Mouse (Mus musculus) urinary bladder, postnatal 0 days (tissue): ENCODE data around the gene Ubald1. TPM values are rescaled to one million over a fixed set of nuclear protein-coding genes. Genes with fewer than 3 reads are reported as not detected.

Source experiments
- polyA plus RNA-seq: library from polyadenylated mRNA; unstranded; fragments of >200 nt; fragmentation: Nextera tagmentation; extraction: Ambion mirVana; gene quantifications from 2 replicates; pipeline ENCODE4 v1.2.1, GENCODE M21; 2015

Gene Ubald1
- polyA plus RNA-seq, result 41.6 and 42.7 TPM in 2 replicates

GRCm38 (mm10) chr16:4880136-4880825, at the start of gene Ubald1:
TSS of gene Ubald1 (minus strand) at chr16:4880315.

GRCm38 (mm10) chr16:4885760-4886689, 5.9 kb upstream of the Ubald1 start, which contains the start of gene Mgrn1:
TSS of gene Mgrn1 (plus strand) at chr16:4886249.

GRCm38 (mm10) chr16:4835191-4835590, 44.9 kb downstream of the Ubald1 start, which contains the start of gene 4930562C15Rik:
TSS of gene 4930562C15Rik (plus strand) at chr16:4835416.

Other genes starting within 250 kb of the Ubald1 start
- gene Vasn, start 240.4 kb downstream of the Ubald1 start, polyA plus RNA-seq, result 10.8 and 12.9 TPM in 2 replicates
- gene Dnaja3, start 240.3 kb downstream of the Ubald1 start, polyA plus RNA-seq, result 39.2 and 42.6 TPM in 2 replicates
- 7.2 and 9.6 TPM in 2 replicates for gene Coro7, start 200.5 kb downstream of the Ubald1 start, polyA plus RNA-seq
- gene Nmral1, start 161.0 kb downstream of the Ubald1 start, polyA plus RNA-seq, result 10.9 and 11.2 TPM in 2 replicates
- gene Hmox2, start 154.0 kb downstream of the Ubald1 start, polyA plus RNA-seq, result 48.5 and 51.6 TPM in 2 replicates
- gene Cdip1, start 90.0 kb downstream of the Ubald1 start, polyA plus RNA-seq, result 30.5 and 33.2 TPM in 2 replicates
- 0.35 and 0.69 TPM in 2 replicates for gene 4930562C15Rik, start 44.9 kb downstream of the Ubald1 start, polyA plus RNA-seq
- 56.0 and 61.4 TPM in 2 replicates for gene Mgrn1, start 5.9 kb upstream of the Ubald1 start, polyA plus RNA-seq
- 72.2 and 77.5 TPM in 2 replicates for gene Nudt16l1, start 58.4 kb upstream of the Ubald1 start, polyA plus RNA-seq
- gene Anks3, start 83.9 kb upstream of the Ubald1 start, polyA plus RNA-seq, result 23.7 and 25.9 TPM in 2 replicates
- 0.13 TPM in 1 of 2 replicates, not detected in the other for gene Sept12, start 117.5 kb upstream of the Ubald1 start, polyA plus RNA-seq
- 29.1 and 30.4 TPM in 2 replicates for gene Smim22, start 127.0 kb upstream of the Ubald1 start, polyA plus RNA-seq
- 27.5 and 28.3 TPM in 2 replicates for gene Rogdi, start 133.2 kb upstream of the Ubald1 start, polyA plus RNA-seq
- 65.0 and 69.5 TPM in 2 replicates for gene Glyr1, start 169.5 kb upstream of the Ubald1 start, polyA plus RNA-seq
- gene Ubn1, start 169.7 kb upstream of the Ubald1 start, polyA plus RNA-seq, result 9.1 and 9.8 TPM in 2 replicates